Mouse (Mus musculus) kidney, embryonic 16.5 days (tissue): ENCODE results near the gene Emsy. TPM values are rescaled to one million over a fixed set of nuclear protein-coding genes. Genes with fewer than 3 reads are reported as not detected.

Experiments
- ATAC-seq: fragments of 200-750 bp; cut with Nextera tagmentation; 2 replicates; pipeline ENCODE4 v1.8.0; 2017; ENCODE audit warnings: moderate TSS enrichment; ENCODE audit not compliant: low FRiP score, low TSS enrichment
- H3K27ac ChIP-seq: fragments of 300-500 bp; sonication (generic); 2 replicates; pipeline ENCODE4 v1.5.1; 2014; ENCODE audit warnings: low read length
- H3K27me3 ChIP-seq: fragments of 300-500 bp; sonication (generic); 2 replicates; pipeline ENCODE4 v1.6.1; 2014; ENCODE audit warnings: low read length, control low read depth, mixed read lengths; ENCODE audit not compliant: insufficient read depth
- H3K36me3 ChIP-seq: fragments of 300-500 bp; sonication (generic); 2 replicates; pipeline ENCODE4 v1.6.1; 2014; ENCODE audit warnings: low read length, control low read depth, mixed read lengths; ENCODE audit not compliant: insufficient read depth
- H3K4me1 ChIP-seq: fragments of 300-500 bp; sonication (generic); 2 replicates; pipeline ENCODE4 v1.6.1; 2014; ENCODE audit warnings: low read length, control low read depth, mixed read lengths; ENCODE audit not compliant: insufficient read depth
- H3K4me2 ChIP-seq: fragments of 300-500 bp; sonication (generic); replicated peaks from 2 replicates; pipeline ENCODE4 v1.6.1; 2014; ENCODE audit warnings: low read depth, low read length
- H3K4me3 ChIP-seq: fragments of 300-500 bp; sonication (generic); 2 replicates; pipeline ENCODE4 v1.5.1; 2014; ENCODE audit warnings: mild to moderate bottlenecking, low read length
- H3K9ac ChIP-seq: fragments of 300-500 bp; sonication (generic); replicated peaks from 2 replicates; pipeline ENCODE4 v1.6.1; 2014; ENCODE audit warnings: low read length
- H3K9me3 ChIP-seq: fragments of 300-500 bp; sonication (generic); 2 replicates; pipeline ENCODE4 v1.6.1; 2016; ENCODE audit warnings: low read length, control low read depth
- WGBS: fragments of 180-500 bp; shearing (Covaris S2); extraction: QIAGEN DNeasy Blood & Tissue Kit; methylation state at CpG from one replicate; pipeline ENCODE4 v1.1.7; 2014; 5-methylcytosine and 5-hydroxymethylcytosine counted together
- polyA plus RNA-seq: library from polyadenylated mRNA; unstranded; fragments of >200 nt; fragmentation: Nextera tagmentation; extraction: Ambion mirVana; gene quantifications from 2 replicates; pipeline ENCODE4 v1.2.1, GENCODE M21; 2015

The Emsy gene
- polyA plus RNA-seq, 1 experiment from 2014 or later = 29.1 TPM

- no peaks in the 10 kb centered on the region for H3K9me3 ChIP-seq
- H3K4me1 ChIP-seq = no peaks in the 10 kb centered on the region
- no peak overlapping the region for H3K9ac ChIP-seq
- no peak overlapping the region for H3K27ac ChIP-seq
- H3K4me3 ChIP-seq = no peak overlapping the region
- ATAC-seq = no peak
- peaks cover 19% of the 10 kb centered on the region for H3K36me3 ChIP-seq
- no peaks in the 10 kb centered on the region for H3K27me3 ChIP-seq
- WGBS = 74% methylated on average over 3 of the region's 3 CpGs
- H3K4me2 ChIP-seq = no peak overlapping the region
Measured at GRCm38 (mm10) chr7:98633032-98633431, 23.6 kb downstream of the Emsy start.

- Histone ChIP-seq H3K4me3 (no peak overlapping the region), H3K9ac (no peak overlapping the region), H3K36me3 (peaks cover 15% of the 10 kb centered on the region), H3K4me2 (no peak overlapping the region), H3K4me1 (no peaks in the 10 kb centered on the region), H3K27me3 (no peaks in the 10 kb centered on the region), H3K9me3 (no peaks in the 10 kb centered on the region), H3K27ac (no peak overlapping the region)
- ATAC-seq = no peak
- 92% methylated on average over 7 of the region's 7 CpGs for WGBS
Measured at GRCm38 (mm10) chr7:98629947-98630346, 26.6 kb downstream of the Emsy start.

GRCm38 (mm10) chr7:98617739-98618138, 38.8 kb downstream of the Emsy start:
- H3K9me3 ChIP-seq = no peaks in the 10 kb centered on the region
- 90% methylated on average over 2 of the region's 2 CpGs for WGBS
- no peak overlapping the region for H3K9ac ChIP-seq
- no peak overlapping the region for H3K27ac ChIP-seq
- H3K27me3 ChIP-seq = no peaks in the 10 kb centered on the region
- ATAC-seq = no peak
- no peak overlapping the region for H3K4me3 ChIP-seq
- H3K4me2 ChIP-seq = no peak overlapping the region
- H3K4me1 ChIP-seq = no peaks in the 10 kb centered on the region
- peaks cover 24% of the 10 kb centered on the region for H3K36me3 ChIP-seq

GRCm38 (mm10) chr7:98612936-98613335, 43.6 kb downstream of the Emsy start:
- no peaks in the 10 kb centered on the region for H3K4me1 ChIP-seq
- H3K36me3 ChIP-seq = peaks cover 18% of the 10 kb centered on the region
- 90% methylated on average over 1 of the region's 1 CpGs for WGBS
- no peak overlapping the region for H3K4me3 ChIP-seq
- no peak for ATAC-seq
- no peak overlapping the region for H3K27ac ChIP-seq
- H3K4me2 ChIP-seq = no peak overlapping the region
- no peak overlapping the region for H3K9ac ChIP-seq
- no peaks in the 10 kb centered on the region for H3K27me3 ChIP-seq
- H3K9me3 ChIP-seq = no peaks in the 10 kb centered on the region

- no peak for ATAC-seq
- H3K4me2 ChIP-seq = no peak overlapping the region
- H3K9me3 ChIP-seq = no peaks in the 10 kb centered on the region
- H3K4me1 ChIP-seq = no peaks in the 10 kb centered on the region
- H3K9ac ChIP-seq = no peak overlapping the region
- H3K4me3 ChIP-seq = no peak overlapping the region
- H3K27ac ChIP-seq = no peak overlapping the region
- H3K36me3 ChIP-seq = peaks cover 10% of the 10 kb centered on the region
- H3K27me3 ChIP-seq = no peaks in the 10 kb centered on the region
Measured at GRCm38 (mm10) chr7:98608520-98608919, 48.1 kb downstream of the Emsy start.

GRCm38 (mm10) chr7:98607158-98607557, 49.4 kb downstream of the Emsy start:
- Histone ChIP-seq H3K4me1 (no peaks in the 10 kb centered on the region), H3K36me3 (peaks cover 8% of the 10 kb centered on the region), H3K4me3 (no peak overlapping the region), H3K27me3 (no peaks in the 10 kb centered on the region), H3K9ac (no peak overlapping the region), H3K4me2 (no peak overlapping the region), H3K27ac (no peak overlapping the region), H3K9me3 (no peaks in the 10 kb centered on the region)
- no peak for ATAC-seq
- 83% methylated on average over 4 of the region's 4 CpGs for WGBS

- no peaks in the 10 kb centered on the region for H3K27me3 ChIP-seq
- H3K4me2 ChIP-seq = no peak overlapping the region
- ATAC-seq = no peak
- H3K4me3 ChIP-seq = no peak overlapping the region
- no peaks in the 10 kb centered on the region for H3K4me1 ChIP-seq
- H3K9ac ChIP-seq = no peak overlapping the region
- peaks cover 20% of the 10 kb centered on the region for H3K36me3 ChIP-seq
- WGBS = 83% methylated on average over 4 of the region's 4 CpGs
- H3K9me3 ChIP-seq = no peaks in the 10 kb centered on the region
- H3K27ac ChIP-seq = no peak overlapping the region
Measured at GRCm38 (mm10) chr7:98601715-98602114, 54.9 kb downstream of the Emsy start.

- 74% methylated on average over 8 of the region's 8 CpGs for WGBS
- no peak for ATAC-seq
- Histone ChIP-seq H3K9ac (no peak overlapping the region), H3K27me3 (no peaks in the 10 kb centered on the region), H3K36me3 (peaks cover 44% of the 10 kb centered on the region), H3K4me2 (no peak overlapping the region), H3K27ac (no peak overlapping the region), H3K9me3 (no peaks in the 10 kb centered on the region), H3K4me1 (no peaks in the 10 kb centered on the region), H3K4me3 (no peak overlapping the region)
Measured at GRCm38 (mm10) chr7:98597402-98597801, 59.2 kb downstream of the Emsy start.

GRCm38 (mm10) chr7:98594731-98595130, 61.9 kb downstream of the Emsy start:
- Histone ChIP-seq H3K27me3 (no peaks in the 10 kb centered on the region), H3K4me2 (no peak overlapping the region), H3K4me1 (no peaks in the 10 kb centered on the region), H3K36me3 (peaks cover 47% of the 10 kb centered on the region), H3K4me3 (no peak overlapping the region), H3K9me3 (no peaks in the 10 kb centered on the region), H3K9ac (no peak overlapping the region), H3K27ac (no peak overlapping the region)
- 93% methylated on average over 4 of the region's 4 CpGs for WGBS
- ATAC-seq = no peak

GRCm38 (mm10) chr7:98593276-98593675, 63.3 kb downstream of the Emsy start:
- H3K4me3 ChIP-seq = no peak overlapping the region
- peaks cover 40% of the 10 kb centered on the region for H3K36me3 ChIP-seq
- no peak for ATAC-seq
- no peaks in the 10 kb centered on the region for H3K4me1 ChIP-seq
- H3K9me3 ChIP-seq = no peaks in the 10 kb centered on the region
- H3K27me3 ChIP-seq = no peaks in the 10 kb centered on the region
- no peak overlapping the region for H3K4me2 ChIP-seq
- WGBS = 89% methylated on average over 6 of the region's 6 CpGs
- H3K27ac ChIP-seq = no peak overlapping the region
- no peak overlapping the region for H3K9ac ChIP-seq

- H3K36me3 ChIP-seq = peaks cover 18% of the 10 kb centered on the region
- ATAC-seq = no peak
- 77% methylated on average over 3 of the region's 3 CpGs for WGBS
- H3K27me3 ChIP-seq = no peaks in the 10 kb centered on the region
- no peaks in the 10 kb centered on the region for H3K9me3 ChIP-seq
- no peak overlapping the region for H3K4me2 ChIP-seq
- no peak overlapping the region for H3K4me3 ChIP-seq
- no peak overlapping the region for H3K9ac ChIP-seq
- no peaks in the 10 kb centered on the region for H3K4me1 ChIP-seq
- no peak overlapping the region for H3K27ac ChIP-seq
Measured at GRCm38 (mm10) chr7:98589028-98589427, 67.6 kb downstream of the Emsy start.
